In genomic region chr9:106659441-106659840, GRCm38 (mm10) we compare ENCODE assay signal across 33 mouse cellular contexts. TPM values are rescaled to one million over a fixed set of nuclear protein-coding genes. Genes with fewer than 3 reads are reported as not detected.
DNase-seq lines count a peak whose midpoint lies in the region; ATAC-seq and TF ChIP-seq lines count a peak whose summit lies in the region.
"Had no signal": no experiment of that assay in that cellular context is flagged by ENCODE, and none has a peak within 500 bp of the region (broad histone marks: within the 10 kb centered on the region; RNA-seq: fewer than 3 reads in every experiment).

No protein-coding gene starts in this region.

- TF ChIP-seq POLR2A in olfactory bulb, adult 2 months (IDR thresholded peaks at IDR 0.05; ENCODE audit: insufficient read depth, low read depth, low read length): no peak

- H3K4me1 ChIP-seq in midbrain, embryonic 11.5 days (ENCODE audit: control insufficient read depth, insufficient read depth, low read length): peaks cover 15% of the 10 kb centered on the region
- peaks cover 31% of the 10 kb centered on the region for H3K4me1 ChIP-seq in midbrain, embryonic 16.5 days (ENCODE audit: control insufficient read depth, insufficient read depth, low read length)
- H3K4me1 ChIP-seq in olfactory bulb, adult 2 months (ENCODE audit: control insufficient read depth, insufficient read depth, low read length): peaks cover 51% of the 10 kb centered on the region

- ATAC-seq in midbrain, embryonic 11.5 days (ENCODE audit: low FRiP score): no peak
- ATAC-seq in midbrain, embryonic 16.5 days: no peak
- ATAC-seq: activated CD4-positive, CD25-positive, alpha-beta regulatory T cell, adult 4 months; forebrain, embryonic 13.5 days; intestine, postnatal 0 days; midbrain, embryonic 13.5 days had no signal

- WGBS in midbrain, embryonic 11.5 days: 17% methylated on average over 7 of the region's 7 CpGs
- WGBS in midbrain, embryonic 16.5 days: 30% methylated on average over 7 of the region's 7 CpGs
- 50% methylated on average over 7 of the region's 7 CpGs for WGBS in olfactory bulb, adult 2 months

- H3K27ac ChIP-seq in midbrain, embryonic 11.5 days (ENCODE audit: low read depth, low read length): peak overlapping the region; percentile 58
- H3K27ac ChIP-seq in midbrain, embryonic 16.5 days (ENCODE audit: low read length): no peak overlapping the region
- H3K27ac ChIP-seq in olfactory bulb, adult 2 months (ENCODE audit: insufficient read depth, low read depth, low read length): 0 out of 2 replicates have a peak overlapping the region, but pooled peaks have one; percentile 34
- H3K27ac ChIP-seq: forebrain, embryonic 13.5 days; heart, embryonic 13.5 days; hindbrain, embryonic 13.5 days; limb, embryonic 10.5 days; limb, embryonic 15.5 days; liver, embryonic 13.5 days; midbrain, embryonic 13.5 days; neural tube, embryonic 13.5 days had no signal

- no peak overlapping the region for H3K4me2 ChIP-seq in midbrain, embryonic 11.5 days
- no peak overlapping the region for H3K4me2 ChIP-seq in midbrain, embryonic 16.5 days (ENCODE audit: low read length)
- H3K4me2 ChIP-seq: forebrain, embryonic 13.5 days; heart, embryonic 13.5 days; hindbrain, embryonic 13.5 days; limb, embryonic 15.5 days; liver, embryonic 13.5 days; midbrain, embryonic 13.5 days; neural tube, embryonic 13.5 days had no signal

- no peak overlapping the region for H3K4me3 ChIP-seq in midbrain, embryonic 11.5 days (ENCODE audit: low read depth, low read length)
- H3K4me3 ChIP-seq in midbrain, embryonic 16.5 days (ENCODE audit: low read depth, low read length): no peak overlapping the region
- H3K4me3 ChIP-seq in olfactory bulb, adult 2 months (ENCODE audit: insufficient read depth, low read depth, low read length): no peak overlapping the region
- H3K4me3 ChIP-seq: erythroblast, embryonic 14.5 days; forebrain, embryonic 13.5 days; heart, embryonic 13.5 days; hindbrain, embryonic 13.5 days; limb, embryonic 10.5 days; limb, embryonic 15.5 days; liver, embryonic 13.5 days; midbrain, embryonic 13.5 days; neural tube, embryonic 13.5 days had no signal

- no peaks in the 10 kb centered on the region for H3K9me3 ChIP-seq in midbrain, embryonic 11.5 days (ENCODE audit: control insufficient read depth, low read length)
- no peaks in the 10 kb centered on the region for H3K9me3 ChIP-seq in midbrain, embryonic 16.5 days (replicated peaks; ENCODE audit: control insufficient read depth, low read length, poor library complexity, severe bottlenecking)
- H3K9me3 ChIP-seq: forebrain, embryonic 13.5 days; heart, embryonic 13.5 days; hindbrain, embryonic 13.5 days; limb, embryonic 10.5 days; limb, embryonic 15.5 days; liver, embryonic 13.5 days; midbrain, embryonic 13.5 days; neural tube, embryonic 13.5 days had no signal

- peak; percentile 86 for DNase-seq in midbrain, embryonic 11.5 days (ENCODE audit: low spot score, missing footprints)
- peak; percentile 58 for DNase-seq in embryo, embryonic 10 days (ENCODE audit: low spot score)
- DNase-seq in embryo, embryonic 11 days: peak; percentile 31
- no peak for DNase-seq in right cerebral cortex, postnatal 36 days (ENCODE audit: low spot score in 2 of 2)
- DNase-seq: adrenal gland, adult 8-10 months; B cell, adult 2 months; cerebellum, adult 2 months; cerebellum, postnatal 14 days; gastrocnemius, postnatal 10 days; heart, postnatal 14 days; kidney, postnatal 14 days; layer of hippocampus, adult 9-11 months; liver, embryonic 13.5 days; lung, adult 18-20 months; lung, postnatal 10 days; right cerebral cortex, adult 18-20 months; right cerebral cortex, postnatal 4 days had no signal

- H3K36me3 ChIP-seq in midbrain, embryonic 11.5 days (ENCODE audit: control insufficient read depth, insufficient read depth, low read length): 0 out of 2 replicates have a peak, but pooled peaks cover 4% of the 10 kb centered on the region
- H3K36me3 ChIP-seq in midbrain, embryonic 16.5 days (ENCODE audit: control insufficient read depth, insufficient read depth, low read length): peaks cover 9% of the 10 kb centered on the region

- H3K9ac ChIP-seq in midbrain, embryonic 11.5 days (ENCODE audit: low read length): no peak overlapping the region
- H3K9ac ChIP-seq in midbrain, embryonic 16.5 days (ENCODE audit: low read depth, low read length): no peak overlapping the region
- H3K9ac ChIP-seq: forebrain, embryonic 13.5 days; heart, embryonic 13.5 days; hindbrain, embryonic 13.5 days; limb, embryonic 15.5 days; liver, embryonic 13.5 days; midbrain, embryonic 13.5 days; neural tube, embryonic 13.5 days had no signal

- no peak for TF ChIP-seq CTCF in olfactory bulb, adult 2 months (IDR thresholded peaks at IDR 0.05; ENCODE audit: insufficient read depth, low read depth, low read length)

- peaks cover 2% of the 10 kb centered on the region; the same call in 1 of the 2 replicates for H3K27me3 ChIP-seq in midbrain, embryonic 11.5 days (ENCODE audit: control insufficient read depth, insufficient read depth, low read length)
- no peaks in the 10 kb centered on the region for H3K27me3 ChIP-seq in midbrain, embryonic 16.5 days (ENCODE audit: control insufficient read depth, insufficient read depth, low read depth, low read length)

RNA-seq across cellular contexts. Expression of gene Grm2, which starts 3.6 kb away (rescaled TPM):
- 15.5 and 16.4 TPM in 2 replicates for polyA plus RNA-seq in midbrain, embryonic 11.5 days (2014; fragmentation: Nextera tagmentation; extraction: Ambion mirVana)
- polyA plus RNA-seq in midbrain, embryonic 16.5 days (2015; fragmentation: Nextera tagmentation; extraction: Ambion mirVana): 24.3 and 24.6 TPM in 2 replicates
- polyA plus RNA-seq in olfactory bulb, adult 2 months (2012; ENCODE audit: insufficient read depth, insufficient read length, low replicate concordance, missing spikeins): not detected in 2 replicates
- polyA plus RNA-seq: erythroblast, embryonic 14.5 days; gonadal fat pad, adult 2 months; heart, embryonic 13.5 days; intestine, postnatal 0 days; kidney, embryonic 14.5 days; limb, embryonic 10.5 days; liver, embryonic 13.5 days had no signal

RNA-seq across cellular contexts. Expression of gene Tex264, which starts 26.3 kb away (rescaled TPM):
- polyA plus RNA-seq in midbrain, embryonic 11.5 days (2014; fragmentation: Nextera tagmentation; extraction: Ambion mirVana): 24.6 and 27.1 TPM in 2 replicates
- polyA plus RNA-seq in midbrain, embryonic 16.5 days (2015; fragmentation: Nextera tagmentation; extraction: Ambion mirVana): 67.0 and 75.7 TPM in 2 replicates
- not detected in 2 replicates for polyA plus RNA-seq in olfactory bulb, adult 2 months (2012; ENCODE audit: insufficient read depth, insufficient read length, low replicate concordance, missing spikeins)

RNA-seq across cellular contexts. Expression of gene Iqcf6, which starts 33.1 kb away (rescaled TPM):
- polyA plus RNA-seq in midbrain, embryonic 11.5 days (2014; fragmentation: Nextera tagmentation; extraction: Ambion mirVana): not detected in 2 replicates
- not detected in 2 replicates for polyA plus RNA-seq in midbrain, embryonic 16.5 days (2015; fragmentation: Nextera tagmentation; extraction: Ambion mirVana)
- not detected in 2 replicates for polyA plus RNA-seq in olfactory bulb, adult 2 months (2012; ENCODE audit: insufficient read depth, insufficient read length, low replicate concordance, missing spikeins)
- polyA plus RNA-seq: activated CD4-positive, CD25-positive, alpha-beta regulatory T cell, adult 4 months; cerebellum, adult 2 months; cortical plate, adult 2 months; embryonic facial prominence, embryonic 14.5 days; erythroblast, embryonic 14.5 days; forebrain, embryonic 13.5 days; gonadal fat pad, adult 2 months; heart, embryonic 13.5 days; hindbrain, embryonic 13.5 days; intestine, postnatal 0 days; kidney, embryonic 14.5 days; limb, embryonic 10.5 days; limb, embryonic 15.5 days; liver, embryonic 13.5 days; midbrain, embryonic 13.5 days; neural tube, embryonic 13.5 days had no signal

Comparison
In these comparisons a context has a peak if more than half of its experiments do, and no peak if none do; other contexts are left out.
1. DNase-seq: peak in midbrain, embryonic 11.5 days (single experiment), embryo, embryonic 10 days (single experiment) and embryo, embryonic 11 days (single experiment); none in right cerebral cortex, postnatal 36 days (0 of 2).
2. RNA of gene Tex264, which starts 26.3 kb away (polyA plus RNA-seq): 67.0 to 75.7 TPM in midbrain, embryonic 16.5 days and 24.6 to 27.1 TPM in midbrain, embryonic 11.5 days; not detected in olfactory bulb, adult 2 months; every median in the first group is over 10 times any median in the second.